Mouse (Mus musculus) kidney, adult 2 months (tissue): Measurements from ENCODE around the gene Tbxas1. TPM values are rescaled to one million over a fixed set of nuclear protein-coding genes. Genes with fewer than 3 reads are reported as not detected.
A peak's percentile ranks its signal among the peaks of the same experiment; 100 is the strongest.

Experiments used
- DNase-seq: peaks from one replicate; pipeline ENCODE4 v3.0.0; 2021
- H3K27ac ChIP-seq: fragments of 200-500 bp; 2 replicates; pipeline ENCODE4 v1.5.1; 2012; ENCODE audit warnings: low read depth, low read length, control low read depth, inconsistent platforms; ENCODE audit not compliant: insufficient read depth
- H3K27me3 ChIP-seq: fragments of 200-500 bp; replicated peaks from 2 replicates; pipeline ENCODE4 v1.6.1; 2012; ENCODE audit warnings: mild to moderate bottlenecking, moderate library complexity, low read length, inconsistent platforms; ENCODE audit not compliant: control insufficient read depth, insufficient read depth
- H3K36me3 ChIP-seq: fragments of 200-500 bp; 2 replicates; pipeline ENCODE4 v1.6.1; 2012; ENCODE audit warnings: mild to moderate bottlenecking, moderate library complexity, low read length, inconsistent platforms; ENCODE audit not compliant: control insufficient read depth, insufficient read depth
- H3K4me1 ChIP-seq: fragments of 200-500 bp; 2 replicates; pipeline ENCODE4 v1.6.1; 2011; ENCODE audit warnings: low read length; ENCODE audit not compliant: control insufficient read depth, insufficient read depth
- H3K4me3 ChIP-seq: fragments of 200-500 bp; 2 replicates; pipeline ENCODE4 v1.5.1; 2011; ENCODE audit warnings: mild to moderate bottlenecking, low read depth, low read length, control low read depth; ENCODE audit not compliant: insufficient read depth
- CTCF ChIP-seq: fragments of 200-500 bp; conservative IDR thresholded peaks from 2 replicates; pipeline ENCODE4 v1.5.1; 2011; ENCODE audit warnings: low read depth, mild to moderate bottlenecking, control low read depth, low read length, moderate library complexity, mixed read lengths; ENCODE audit not compliant: insufficient read depth, insufficient read length
- POLR2A ChIP-seq: fragments of 200-500 bp; IDR thresholded peaks from one replicate; pipeline ENCODE4 v1.6.1; 2011; ENCODE audit warnings: low read depth, low read length, control low read depth
- WGBS: fragments of 180-500 bp; shearing (Covaris S2); methylation state at CpG from one replicate; pipeline ENCODE4 v1.1.7; 2018; 5-methylcytosine and 5-hydroxymethylcytosine counted together
- polyA plus RNA-seq: library from polyadenylated mRNA; depleted of rRNA; stranded (reverse); fragments of >200 nt; gene quantifications from 2 replicates; pipeline ENCODE4 v1.2.3, GENCODE M21; 2012

Gene Tbxas1
- polyA plus RNA-seq, 1 experiment = 19.5 TPM

DNA sequence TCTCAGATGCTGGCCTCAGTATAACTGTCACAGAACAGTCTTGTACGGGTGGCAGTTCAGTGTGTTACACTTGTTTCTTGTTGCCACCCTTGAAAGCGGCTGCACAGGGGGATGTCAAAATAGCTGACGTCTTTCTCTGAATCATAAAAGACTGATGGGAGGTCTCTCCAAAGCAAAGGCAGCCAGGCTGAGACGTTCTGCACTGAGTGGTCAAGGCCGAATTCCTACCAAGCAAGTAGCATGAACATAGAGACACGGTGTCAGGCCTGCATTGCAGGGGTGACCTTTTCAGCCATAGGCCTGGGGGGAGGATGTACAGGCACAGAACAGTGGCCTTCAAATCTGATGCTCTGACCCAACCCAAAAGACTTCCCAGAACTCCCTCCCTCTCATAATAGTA is 30.8 kb downstream of the Tbxas1 start:
- TF ChIP-seq POLR2A (no peak), CTCF (no peak)
- no peak for DNase-seq
- Histone ChIP-seq H3K27me3 (no peaks in the 10 kb centered on the region), H3K27ac (no peak overlapping the region), H3K4me3 (no peak overlapping the region), H3K4me1 (peaks cover 2% of the 10 kb centered on the region; the same call in 1 of the 2 replicates), H3K36me3 (no peaks in the 10 kb centered on the region)
- 75% methylated on average over 6 of the region's 6 CpGs for WGBS

DNA sequence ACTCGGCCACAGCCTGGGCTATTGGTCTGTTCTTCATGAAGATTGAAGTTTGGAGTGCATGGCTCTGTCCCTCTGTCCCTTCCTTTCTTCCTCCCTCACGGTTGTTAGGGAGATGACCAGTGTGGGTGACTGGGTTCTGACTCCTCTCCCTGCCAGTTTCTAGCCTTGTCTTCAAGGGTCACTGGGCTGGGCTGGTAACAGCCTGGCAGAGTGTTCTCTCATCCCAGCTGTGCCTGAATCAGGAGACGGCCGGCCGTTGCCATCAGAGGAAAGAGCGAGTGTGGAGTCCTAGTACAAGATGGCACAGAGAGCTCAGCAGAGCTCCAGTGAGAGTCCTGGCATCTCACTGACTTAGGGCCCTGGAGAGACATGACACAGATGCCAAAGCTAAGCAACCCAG is 33.2 kb downstream of the Tbxas1 start:
- TF ChIP-seq CTCF (no peak), POLR2A (no peak)
- Histone ChIP-seq H3K27ac (no peak overlapping the region), H3K4me1 (no peaks in the 10 kb centered on the region), H3K4me3 (no peak overlapping the region), H3K27me3 (no peaks in the 10 kb centered on the region), H3K36me3 (no peaks in the 10 kb centered on the region)
- 63% methylated on average over 6 of the region's 6 CpGs for WGBS
- peak; percentile 58 for DNase-seq

- Histone ChIP-seq H3K4me1 (no peaks in the 10 kb centered on the region), H3K27me3 (no peaks in the 10 kb centered on the region), H3K27ac (no peak overlapping the region), H3K36me3 (no peaks in the 10 kb centered on the region), H3K4me3 (no peak overlapping the region)
- peak; percentile 85 for DNase-seq
- WGBS = 68% methylated on average over 3 of the region's 3 CpGs
- TF ChIP-seq POLR2A (no peak), CTCF (peak; percentile 94)
Measured at GRCm38 (mm10) chr6:38910828-38911559, 35.8 kb downstream of the Tbxas1 start.

DNA sequence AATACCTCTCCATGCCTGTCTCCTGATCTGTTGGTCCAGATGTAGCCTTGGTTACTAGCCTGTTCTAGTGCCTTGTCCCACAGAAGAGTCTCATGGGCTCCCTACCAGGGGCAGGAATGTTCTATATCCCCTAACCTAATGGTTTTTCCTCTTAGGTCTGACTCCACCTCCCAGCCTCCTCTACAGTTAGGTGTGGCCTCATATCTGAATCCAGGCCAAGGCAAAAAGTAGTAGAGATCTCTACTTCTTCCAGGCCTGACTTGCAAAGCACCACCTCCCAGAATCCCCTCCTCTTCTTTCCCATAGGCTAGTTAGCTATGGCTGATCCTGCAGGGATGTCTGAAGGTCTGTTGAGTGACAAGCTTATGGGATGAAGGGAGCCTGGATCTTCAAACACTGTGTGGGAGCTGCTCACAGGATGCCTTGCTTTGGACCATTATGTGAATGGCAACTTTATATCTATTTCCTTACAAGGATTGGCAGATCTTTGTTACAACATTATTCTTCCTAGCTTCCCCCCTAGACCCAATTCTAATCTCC is 37.0 kb downstream of the Tbxas1 start:
- Histone ChIP-seq H3K4me1 (peaks cover 2% of the 10 kb centered on the region; the same call in 1 of the 2 replicates), H3K4me3 (no peak overlapping the region), H3K27ac (no peak overlapping the region), H3K27me3 (no peaks in the 10 kb centered on the region), H3K36me3 (no peaks in the 10 kb centered on the region)
- no peak for DNase-seq
- TF ChIP-seq POLR2A = no peak
- TF ChIP-seq CTCF = no peak

GRCm38 (mm10) chr6:38912845-38913244 is 37.6 kb downstream of the Tbxas1 start:
- Histone ChIP-seq H3K4me3 (no peak overlapping the region), H3K4me1 (peaks cover 8% of the 10 kb centered on the region), H3K27ac (no peak overlapping the region), H3K36me3 (no peaks in the 10 kb centered on the region), H3K27me3 (no peaks in the 10 kb centered on the region)
- DNase-seq = no peak
- no peak for TF ChIP-seq POLR2A
- TF ChIP-seq CTCF = no peak
- WGBS = 86% methylated on average over 9 of the region's 9 CpGs

- Histone ChIP-seq H3K36me3 (no peaks in the 10 kb centered on the region), H3K4me3 (no peak overlapping the region), H3K27me3 (no peaks in the 10 kb centered on the region), H3K27ac (no peak overlapping the region), H3K4me1 (peaks cover 12% of the 10 kb centered on the region)
- 89% methylated on average over 13 of the region's 13 CpGs for WGBS
- no peak for TF ChIP-seq CTCF
- TF ChIP-seq POLR2A = no peak
- no peak for DNase-seq
Measured at GRCm38 (mm10) chr6:38913386-38914042, 38.3 kb downstream of the Tbxas1 start.

- H3K27ac ChIP-seq = no peak overlapping the region
- no peak overlapping the region for H3K4me3 ChIP-seq
- H3K36me3 ChIP-seq = no peaks in the 10 kb centered on the region
- H3K4me1 ChIP-seq = peaks cover 18% of the 10 kb centered on the region
- no peak for TF ChIP-seq CTCF
- no peak for TF ChIP-seq POLR2A
- WGBS = 96% methylated on average over 10 of the region's 10 CpGs
- H3K27me3 ChIP-seq = no peaks in the 10 kb centered on the region
- DNase-seq = no peak
Measured at GRCm38 (mm10) chr6:38914181-38914580, 39.0 kb downstream of the Tbxas1 start.
